ENCODE assay signal across 22 mouse cellular contexts in genomic region chr10:119739466-119739865, GRCm38 (mm10).
"Had no signal": no experiment of that assay in that cellular context is flagged by ENCODE, and none has a peak within 500 bp of the region (broad histone marks: within the 10 kb centered on the region; RNA-seq: fewer than 3 reads in every experiment).

No protein-coding gene starts in this region.

- H3K27me3 ChIP-seq: limb, embryonic 15.5 days; midbrain, embryonic 12.5 days; midbrain, embryonic 15.5 days; neural tube, embryonic 12.5 days; neural tube, embryonic 15.5 days had no signal

- H3K9ac ChIP-seq: limb, embryonic 15.5 days; liver, embryonic 14.5 days; liver, postnatal 0 days; lung, embryonic 14.5 days; midbrain, embryonic 12.5 days; midbrain, embryonic 15.5 days; neural tube, embryonic 12.5 days; neural tube, embryonic 15.5 days had no signal

- H3K4me2 ChIP-seq: limb, embryonic 15.5 days; liver, embryonic 11.5 days; lung, embryonic 14.5 days; midbrain, embryonic 12.5 days; midbrain, embryonic 15.5 days; neural tube, embryonic 12.5 days; neural tube, embryonic 15.5 days had no signal

- DNase-seq: kidney, adult 18-20 months; kidney, adult 9 months; kidney, postnatal 14 days; kidney, postnatal 4 days; layer of hippocampus, postnatal 36 days; liver, postnatal 0 days; lung, embryonic 14.5 days; right cerebral cortex, adult 18-20 months; right cerebral cortex, postnatal 25 days; thymus, adult 2 months; thymus, postnatal 14 days; thymus, postnatal 4 days had no signal

- H3K9me3 ChIP-seq: limb, embryonic 15.5 days; midbrain, embryonic 12.5 days; midbrain, embryonic 15.5 days; neural tube, embryonic 12.5 days; neural tube, embryonic 15.5 days had no signal

- H3K4me3 ChIP-seq: left cerebral cortex, adult 2 months; limb, embryonic 15.5 days; midbrain, embryonic 12.5 days; midbrain, embryonic 15.5 days; neural tube, embryonic 12.5 days; neural tube, embryonic 15.5 days had no signal

- H3K27ac ChIP-seq: left cerebral cortex, adult 2 months; limb, embryonic 15.5 days; liver, embryonic 14.5 days; macrophage; midbrain, embryonic 12.5 days; midbrain, embryonic 15.5 days; neural tube, embryonic 12.5 days; neural tube, embryonic 15.5 days had no signal

- ATAC-seq: liver, postnatal 0 days; lung, postnatal 0 days; midbrain, embryonic 15.5 days had no signal

- H3K36me3 ChIP-seq: limb, embryonic 15.5 days; midbrain, embryonic 12.5 days; midbrain, embryonic 15.5 days; neural tube, embryonic 12.5 days; neural tube, embryonic 15.5 days had no signal
